Mouse (Mus musculus) embryonic fibroblast, embryonic 13.5 days (primary cell): Measurements from ENCODE around the gene Dach1.

ENCODE experiments used
- CTCF ChIP-seq: IDR thresholded peaks from 2 replicates; pipeline ENCODE4 v1.5.1; 2011; ENCODE audit warnings: mild to moderate bottlenecking, control low read depth, low read length, moderate library complexity, borderline replicate concordance; ENCODE audit not compliant: insufficient read depth
- POLR2A ChIP-seq: IDR thresholded peaks from 2 replicates; pipeline ENCODE4 v1.6.1; 2011; ENCODE audit warnings: low read depth, mild to moderate bottlenecking, control low read depth, low read length, moderate library complexity

GRCm38 (mm10) chr14:98200089-98200488, 30.5 kb upstream of the Dach1 start:
- TF ChIP-seq CTCF, result no peak
- no peak for TF ChIP-seq POLR2A
